Mouse (Mus musculus): ENCODE measurements around the gene Ralgapa2. TPM values are rescaled to one million over a fixed set of nuclear protein-coding genes. Genes with fewer than 3 reads are reported as not detected.

The Ralgapa2 gene
- total and polyA plus RNA-seq, 3 experiments = 9.2 to 9.6 TPM; not detected in 1

GRCm38 (mm10) chr2:146510780-146511179 lies 1.4 kb downstream of the Ralgapa2 start:
- TF ChIP-seq GATA1 (IDR thresholded peaks at IDR 0.05; ENCODE audit: low read depth, low read length) (0 out of 2 replicates have a peak, but pooled peaks have one; percentile 6), MAFK (IDR thresholded peaks at IDR 0.05; ENCODE audit: borderline replicate concordance, low read depth, low read length) (no peak)

DNA sequence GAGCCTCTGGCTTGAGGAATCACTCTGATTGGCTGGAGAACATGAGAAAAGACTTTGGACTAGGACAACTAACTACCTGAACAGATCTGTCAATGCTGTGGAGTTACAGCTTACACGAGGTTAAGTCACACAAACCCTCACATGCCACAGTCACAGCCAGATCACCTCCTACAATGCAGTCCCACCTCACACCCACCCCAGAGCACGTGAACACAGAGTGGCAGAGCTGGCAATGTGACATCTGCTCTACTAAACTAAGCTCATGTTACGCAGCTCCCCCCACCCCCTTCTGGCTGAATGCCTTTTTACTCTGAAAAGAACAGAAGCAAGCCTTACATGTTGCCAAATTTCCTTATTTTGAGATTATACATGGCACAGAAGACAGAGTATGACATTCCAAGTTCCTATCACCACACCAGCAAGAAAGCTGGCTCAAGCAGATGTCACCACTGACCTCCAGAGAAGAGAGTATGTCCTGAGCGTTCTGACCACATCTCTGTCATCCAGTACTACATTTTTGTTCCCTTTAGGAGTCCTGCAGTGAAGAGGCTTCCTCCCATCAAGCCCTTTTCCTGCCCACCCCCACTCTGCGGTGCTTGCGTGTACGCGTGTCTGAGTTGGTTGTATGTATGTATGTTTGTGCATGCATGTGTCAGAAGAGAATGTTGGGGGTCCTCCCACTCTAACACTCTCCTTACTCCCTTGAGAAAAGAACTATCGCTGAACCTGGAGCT lies 9.4 kb downstream of the Ralgapa2 start:
- TF ChIP-seq CHD1 (IDR thresholded peaks at IDR 0.05; ENCODE audit: low read depth, low read length) (no peak), UBTF (IDR thresholded peaks at IDR 0.05; ENCODE audit: borderline replicate concordance, insufficient read depth, low read depth, low read length) (no peak), RCOR1 (IDR thresholded peaks at IDR 0.05; ENCODE audit: low read depth, low read length) (no peak), TAL1 (IDR thresholded peaks at IDR 0.05; ENCODE audit: low read length) (no peak), SMC3 (IDR thresholded peaks at IDR 0.05; ENCODE audit: low read depth, low read length) (no peak), SIN3A (IDR thresholded peaks at IDR 0.05; ENCODE audit: low read length) (no peak), E2F4 (IDR thresholded peaks at IDR 0.05; ENCODE audit: borderline replicate concordance, low read depth, low read length) (no peak), POLR2AphosphoS2 (IDR thresholded peaks at IDR 0.05; ENCODE audit: low read length) (no peak), MYC (IDR thresholded peaks at IDR 0.05; ENCODE audit: low read depth, low read length) (no peak), KAT2A (conservative IDR thresholded peaks at IDR 0.05; ENCODE audit: low read depth, low read length) (no peak), ETS1 (IDR thresholded peaks at IDR 0.05; ENCODE audit: low read depth, low read length) (no peak)
- H3K36me3 ChIP-seq (ENCODE audit: control insufficient read depth in 1 of 2, insufficient read depth in 2 of 2, low read length in 2 of 2) = peaks cover 0 to 34% of the 10 kb centered on the region in 2 experiments; a peak in 2 of 4 replicates
- no peak for DNase-seq (ENCODE audit: low read depth, low spot score)
- H3K4me1 ChIP-seq (ENCODE audit: control insufficient read depth in 1 of 2, insufficient read depth in 2 of 2, low read length in 2 of 2) = peaks cover 18% of the 10 kb centered on the region in 2 experiments
- no peaks in the 10 kb centered on the region for H3K27me3 ChIP-seq (ENCODE audit: control insufficient read depth in 1 of 2, insufficient read depth in 2 of 2, low read length in 2 of 2)
- H3K9ac ChIP-seq (ENCODE audit: control insufficient read depth, low read depth, low read length, poor library complexity, severe bottlenecking) = no peak overlapping the region
- H3K79me2 ChIP-seq (ENCODE audit: control insufficient read depth, insufficient read depth, low read length, poor library complexity) = peaks cover 14% of the 10 kb centered on the region
- no peak overlapping the region for H3K27ac ChIP-seq (ENCODE audit: control insufficient read depth, low read depth, low read length)
- H3K9me3 ChIP-seq (replicated peaks; ENCODE audit: insufficient read depth, low read length) = no peaks in the 10 kb centered on the region
- no peak overlapping the region for H3K4me3 ChIP-seq (ENCODE audit: control insufficient read depth in 1 of 2, insufficient read depth in 1 of 2, low read depth in 2 of 2, low read length in 2 of 2)

More at GRCm38 (mm10) chr2:146510780-146511179, 1.4 kb downstream of the Ralgapa2 start:
- Histone ChIP-seq H3K4me1 (ENCODE audit: control insufficient read depth in 1 of 2, insufficient read depth in 2 of 2, low read length in 2 of 2) (peaks cover 10 to 19% of the 10 kb centered on the region in 2 experiments), H3K27me3 (ENCODE audit: control insufficient read depth in 1 of 2, insufficient read depth in 2 of 2, low read length in 2 of 2) (no peaks in the 10 kb centered on the region), H3K36me3 (ENCODE audit: control insufficient read depth in 1 of 2, insufficient read depth in 2 of 2, low read length in 2 of 2) (peaks cover 0 to 25% of the 10 kb centered on the region in 2 experiments; a peak in 2 of 4 replicates), H3K79me2 (ENCODE audit: control insufficient read depth, insufficient read depth, low read length, poor library complexity) (peaks cover 25% of the 10 kb centered on the region), H3K4me3 (ENCODE audit: control insufficient read depth in 1 of 2, insufficient read depth in 1 of 2, low read depth in 2 of 2, low read length in 2 of 2) (peak overlapping the region; percentile 75 to 90), H3K9me3 (replicated peaks; ENCODE audit: insufficient read depth, low read length) (no peaks in the 10 kb centered on the region), H3K27ac (ENCODE audit: control insufficient read depth, low read depth, low read length) (peak overlapping the region; percentile 17; the same call in 1 of the 2 replicates), H3K9ac (ENCODE audit: control insufficient read depth, low read depth, low read length, poor library complexity, severe bottlenecking) (peak overlapping the region; percentile 75)
- DNase-seq (ENCODE audit: low read depth, low spot score) = peak; percentile 51

DNA sequence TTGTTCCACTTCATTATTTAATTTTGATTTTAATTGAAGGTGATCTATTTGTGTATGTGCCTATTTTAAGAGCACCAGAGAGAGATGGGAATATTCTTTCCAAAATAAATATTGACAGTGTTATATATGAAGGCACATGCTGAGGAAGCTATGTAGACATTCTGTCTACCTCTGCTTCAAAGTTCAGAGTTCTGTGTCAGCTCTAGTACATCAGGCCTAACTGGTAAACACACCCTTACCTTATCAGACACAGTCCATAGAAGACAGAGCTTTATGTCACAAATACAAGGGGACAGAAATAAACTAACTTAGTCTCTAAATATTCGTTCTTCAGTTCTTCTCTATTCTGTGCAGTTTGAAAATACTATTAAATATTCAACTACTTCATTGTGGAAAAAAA lies 12.1 kb downstream of the Ralgapa2 start:
- Histone ChIP-seq H3K36me3 (ENCODE audit: control insufficient read depth in 1 of 2, insufficient read depth in 2 of 2, low read length in 2 of 2) (peaks cover 0 to 28% of the 10 kb centered on the region in 2 experiments; a peak in 2 of 4 replicates), H3K79me2 (ENCODE audit: control insufficient read depth, insufficient read depth, low read length, poor library complexity) (peaks cover 5% of the 10 kb centered on the region; the same call in 1 of the 2 replicates), H3K9ac (ENCODE audit: control insufficient read depth, low read depth, low read length, poor library complexity, severe bottlenecking) (no peak overlapping the region), H3K4me3 (ENCODE audit: control insufficient read depth in 1 of 2, insufficient read depth in 1 of 2, low read depth in 2 of 2, low read length in 2 of 2) (no peak overlapping the region), H3K4me1 (ENCODE audit: control insufficient read depth in 1 of 2, insufficient read depth in 2 of 2, low read length in 2 of 2) (peaks cover 18 to 19% of the 10 kb centered on the region in 2 experiments), H3K27ac (ENCODE audit: control insufficient read depth, low read depth, low read length) (no peak overlapping the region), H3K27me3 (ENCODE audit: control insufficient read depth in 1 of 2, insufficient read depth in 2 of 2, low read length in 2 of 2) (no peaks in the 10 kb centered on the region), H3K9me3 (replicated peaks; ENCODE audit: insufficient read depth, low read length) (no peaks in the 10 kb centered on the region)
- TF ChIP-seq TBP (IDR thresholded peaks at IDR 0.05; ENCODE audit: low read depth, low read length) (no peak), CHD2 (IDR thresholded peaks at IDR 0.05; ENCODE audit: low read length) (no peak), ZC3H11A (IDR thresholded peaks at IDR 0.05; ENCODE audit: low read depth, low read length) (no peak), EP300 (IDR thresholded peaks at IDR 0.05; ENCODE audit: low read depth in 1 of 2, low read length in 2 of 2) (peak in 1 of 2 experiments; percentile 24; a peak in 1 of 4 replicates), RCOR1 (IDR thresholded peaks at IDR 0.05; ENCODE audit: low read depth, low read length) (no peak)
- no peak for DNase-seq (ENCODE audit: low read depth, low spot score)
